Mouse (Mus musculus) midbrain, embryonic 10.5 days (tissue): ENCODE results near the gene Ugt1a6a. TPM values are rescaled to one million over a fixed set of nuclear protein-coding genes. Genes with fewer than 3 reads are reported as not detected.

Experiments
- DNase-seq: peaks from one replicate; pipeline ENCODE4 v3.0.0-alpha.2; 2017; ENCODE audit warnings: low spot score
- H3K27ac ChIP-seq: fragments of 300-500 bp; sonication (generic); replicated peaks from 2 replicates; pipeline ENCODE4 v1.5.1; 2016; ENCODE audit warnings: mild to moderate bottlenecking
- H3K27me3 ChIP-seq: fragments of 300-500 bp; sonication (generic); 2 replicates; pipeline ENCODE4 v1.6.1; 2016; ENCODE audit warnings: low read depth, mild to moderate bottlenecking; ENCODE audit not compliant: poor library complexity, severe bottlenecking
- H3K36me3 ChIP-seq: fragments of 300-500 bp; sonication (generic); 2 replicates; pipeline ENCODE4 v1.6.1; 2016; ENCODE audit warnings: mild to moderate bottlenecking, moderate library complexity
- H3K4me1 ChIP-seq: fragments of 300-500 bp; sonication (generic); 2 replicates; pipeline ENCODE4 v1.6.1; 2016
- H3K4me3 ChIP-seq: fragments of 300-500 bp; sonication (generic); 2 replicates; pipeline ENCODE4 v1.5.1; 2016; ENCODE audit warnings: mild to moderate bottlenecking, moderate library complexity
- H3K9me3 ChIP-seq: fragments of 300-500 bp; sonication (generic); replicated peaks from 2 replicates; pipeline ENCODE4 v1.6.1; 2016; ENCODE audit warnings: mild to moderate bottlenecking
- WGBS: fragments of 180-500 bp; shearing (Covaris S2); methylation state at CpG from one replicate; pipeline ENCODE4 v1.1.7; 2016; 5-methylcytosine and 5-hydroxymethylcytosine counted together
- polyA plus RNA-seq: library from polyadenylated mRNA; unstranded; fragments of >200 nt; fragmentation: Nextera tagmentation; extraction: Ambion mirVana; gene quantifications from 2 replicates; pipeline ENCODE4 v1.2.1, GENCODE M21; 2016

Gene Ugt1a6a
- polyA plus RNA-seq, 1 experiment from 2014 or later, result not detected

DNA sequence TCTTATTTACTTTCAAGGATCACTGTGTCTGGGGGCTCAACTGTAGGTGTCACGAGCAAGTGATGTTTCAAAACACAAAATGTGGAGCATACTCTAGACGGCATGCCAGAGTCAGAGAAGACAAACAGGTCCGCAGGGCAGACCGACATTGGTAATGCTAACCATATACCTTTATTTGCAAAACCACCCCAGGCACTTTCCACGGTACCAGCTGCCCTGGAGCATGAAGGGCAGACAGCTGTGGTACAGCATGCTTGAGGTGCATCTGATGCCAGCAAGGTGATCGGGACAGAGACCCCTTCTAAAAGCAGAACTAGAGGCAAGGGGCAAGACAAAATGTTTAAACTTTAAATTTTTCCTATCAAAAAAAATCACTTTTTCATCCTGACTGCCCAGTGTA is 128.4 kb downstream of the Ugt1a6a start:
- DNase-seq, result no peak
- Histone ChIP-seq H3K4me3 (no peak overlapping the region), H3K27me3 (no peaks in the 10 kb centered on the region), H3K36me3 (peaks cover 88% of the 10 kb centered on the region), H3K9me3 (peaks cover 94% of the 10 kb centered on the region), H3K4me1 (no peaks in the 10 kb centered on the region), H3K27ac (no peak overlapping the region)
- 79% methylated on average over 6 of the region's 6 CpGs for WGBS

DNA sequence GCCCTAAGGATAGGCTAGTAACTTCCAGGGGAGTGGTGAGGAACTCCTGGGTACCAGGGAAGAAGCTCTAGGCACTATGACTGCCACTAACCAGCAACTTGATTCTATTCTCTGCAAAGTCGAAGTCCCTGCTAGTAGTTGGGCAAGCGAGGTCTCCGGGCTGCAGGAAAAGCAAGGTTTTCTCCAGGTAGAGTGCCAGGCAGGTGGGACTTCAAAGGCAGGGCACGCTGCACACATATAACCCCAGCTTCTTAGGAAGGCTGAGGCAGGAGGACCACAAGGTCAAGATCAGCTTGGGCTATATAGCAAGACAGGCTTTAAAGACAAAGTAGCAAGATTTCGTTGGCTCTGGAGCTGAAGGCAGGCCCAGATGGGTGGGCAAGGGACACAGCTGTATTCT is 129.2 kb downstream of the Ugt1a6a start:
- Histone ChIP-seq H3K27me3 (no peaks in the 10 kb centered on the region), H3K9me3 (peaks cover 90% of the 10 kb centered on the region), H3K4me1 (no peaks in the 10 kb centered on the region), H3K36me3 (peaks cover 96% of the 10 kb centered on the region), H3K27ac (no peak overlapping the region), H3K4me3 (no peak overlapping the region)
- WGBS, result 92% methylated on average over 5 of the region's 5 CpGs
- DNase-seq, result no peak

DNA sequence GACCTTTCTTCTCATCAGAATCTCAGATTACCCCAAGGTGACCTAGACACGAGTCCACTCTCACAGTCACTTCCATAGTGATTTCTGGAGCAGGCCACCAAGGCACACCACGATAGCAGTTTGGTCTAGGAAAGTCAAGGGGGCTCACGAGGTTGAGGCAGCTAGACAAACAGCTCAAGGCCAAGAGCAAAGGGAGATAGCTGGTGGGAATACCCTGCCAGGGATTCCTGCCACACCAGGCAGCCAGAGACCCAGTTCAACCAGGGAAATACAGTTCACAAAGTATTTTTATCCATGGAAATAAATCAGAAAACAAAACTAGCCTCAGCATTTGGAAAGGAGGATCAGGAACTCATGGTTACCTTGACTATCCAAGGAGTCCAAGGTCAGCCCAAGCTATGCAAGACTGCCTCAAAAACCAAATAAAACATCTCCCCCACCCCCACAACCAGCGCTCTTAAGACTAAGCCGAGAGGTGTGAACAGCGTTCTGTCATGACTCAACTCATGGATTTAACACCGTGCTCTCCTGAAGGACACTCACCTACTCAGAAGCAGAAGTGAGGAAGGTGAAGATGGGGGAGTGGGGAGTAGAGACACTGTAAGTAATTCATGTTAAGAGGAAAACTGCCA is 129.7 kb downstream of the Ugt1a6a start:
- H3K4me1 ChIP-seq, result no peaks in the 10 kb centered on the region
- DNase-seq, result no peak
- no peak overlapping the region for H3K4me3 ChIP-seq
- H3K27ac ChIP-seq, result no peak overlapping the region
- no peaks in the 10 kb centered on the region for H3K27me3 ChIP-seq
- peaks cover 87% of the 10 kb centered on the region for H3K9me3 ChIP-seq
- 87% methylated on average over 7 of the region's 7 CpGs for WGBS
- H3K36me3 ChIP-seq, result peaks cover 100% of the 10 kb centered on the region

DNA sequence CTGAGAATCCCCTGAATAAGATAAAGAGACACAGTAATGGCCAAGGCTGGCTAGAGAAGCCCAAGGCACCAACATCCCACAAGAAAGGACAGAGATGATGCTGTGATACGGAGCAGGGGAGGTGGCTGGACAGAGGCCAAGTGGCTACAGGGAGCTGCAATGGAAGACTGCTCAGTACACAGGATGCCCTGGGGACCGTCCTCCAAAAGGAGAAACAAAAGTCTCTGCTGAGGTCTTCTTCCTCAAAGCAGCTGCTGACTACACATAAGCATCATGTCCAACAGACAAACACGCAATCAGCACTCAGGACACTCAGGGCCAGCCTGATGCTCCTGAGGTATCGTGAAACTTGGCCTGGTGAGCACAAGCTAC is 130.2 kb downstream of the Ugt1a6a start:
- no peak overlapping the region for H3K27ac ChIP-seq
- no peak overlapping the region for H3K4me3 ChIP-seq
- H3K4me1 ChIP-seq, result no peaks in the 10 kb centered on the region
- peaks cover 82% of the 10 kb centered on the region for H3K9me3 ChIP-seq
- no peak for DNase-seq
- peaks cover 100% of the 10 kb centered on the region for H3K36me3 ChIP-seq
- WGBS, result 79% methylated on average over 4 of the region's 4 CpGs
- no peaks in the 10 kb centered on the region for H3K27me3 ChIP-seq

DNA sequence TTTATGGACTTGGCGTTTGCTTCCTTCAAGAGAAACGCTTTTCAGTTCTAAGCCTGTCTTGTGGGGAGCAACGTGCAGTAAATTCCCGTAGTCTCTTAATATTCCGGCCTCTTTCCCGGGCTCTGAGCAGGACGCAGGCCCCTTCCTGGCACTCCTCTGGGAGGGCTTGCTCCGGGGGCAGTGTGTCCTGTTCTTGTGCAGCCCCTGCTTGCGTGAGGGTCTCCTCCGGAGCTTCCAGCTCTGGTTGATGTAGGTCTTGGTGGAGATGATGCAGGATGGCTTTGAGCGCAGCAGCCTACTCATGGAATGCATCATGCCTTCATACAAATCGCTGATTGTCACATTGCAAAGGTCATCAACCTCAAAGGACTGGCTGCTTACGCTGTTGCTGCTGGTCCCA is 131.5 kb downstream of the Ugt1a6a start:
- no peak for DNase-seq
- no peak overlapping the region for H3K27ac ChIP-seq
- H3K9me3 ChIP-seq, result peaks cover 69% of the 10 kb centered on the region
- 90% methylated on average over 13 of the region's 13 CpGs for WGBS
- no peaks in the 10 kb centered on the region for H3K4me1 ChIP-seq
- peaks cover 96% of the 10 kb centered on the region for H3K36me3 ChIP-seq
- H3K27me3 ChIP-seq, result no peaks in the 10 kb centered on the region
- no peak overlapping the region for H3K4me3 ChIP-seq

DNA sequence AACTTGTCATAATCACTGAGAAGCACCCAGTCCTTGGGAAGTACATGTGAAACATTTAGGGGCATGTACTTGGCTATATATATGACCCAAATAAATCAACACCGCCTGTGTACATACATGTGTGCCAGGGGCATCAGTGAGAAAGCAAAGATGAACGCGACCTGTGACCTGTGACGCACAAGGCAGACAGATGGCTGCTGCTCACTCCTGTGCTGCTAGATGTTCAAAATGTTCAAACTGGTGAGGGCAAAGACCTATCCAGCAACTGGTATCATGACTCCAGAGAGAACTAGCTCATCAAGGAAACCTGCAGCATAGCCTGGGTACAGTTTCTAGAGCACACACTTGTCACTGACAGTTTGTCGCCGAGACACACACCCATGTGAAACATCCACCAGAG is 132.9 kb downstream of the Ugt1a6a start:
- no peaks in the 10 kb centered on the region for H3K4me1 ChIP-seq
- no peaks in the 10 kb centered on the region for H3K27me3 ChIP-seq
- H3K9me3 ChIP-seq, result peaks cover 61% of the 10 kb centered on the region
- no peak overlapping the region for H3K4me3 ChIP-seq
- no peak for DNase-seq
- peaks cover 96% of the 10 kb centered on the region for H3K36me3 ChIP-seq
- WGBS, result 95% methylated on average over 6 of the region's 6 CpGs
- H3K27ac ChIP-seq, result no peak overlapping the region

DNA sequence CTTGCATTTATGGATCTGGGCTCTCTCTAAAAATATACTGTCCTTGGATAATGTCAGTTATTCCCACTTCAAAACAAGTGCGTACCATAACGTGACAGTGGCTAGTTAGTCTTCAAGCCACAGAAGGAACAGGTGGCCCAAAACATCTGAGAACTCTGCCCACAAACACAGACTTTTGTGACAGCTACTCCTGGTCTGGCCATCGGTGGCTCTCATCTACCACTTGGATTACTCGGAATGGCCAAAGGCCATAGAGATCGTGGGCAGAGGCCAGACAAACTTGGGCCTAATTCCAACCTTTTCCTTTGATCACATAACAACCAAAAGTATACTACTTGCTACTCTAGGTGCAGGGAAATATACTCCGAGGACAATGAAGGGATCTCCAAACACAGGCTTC is 133.5 kb downstream of the Ugt1a6a start:
- H3K9me3 ChIP-seq, result peaks cover 58% of the 10 kb centered on the region
- 88% methylated on average over 6 of the region's 6 CpGs for WGBS

More for the DNA sequence above, 133.5 kb downstream of the Ugt1a6a start:
- H3K27me3 ChIP-seq, result no peaks in the 10 kb centered on the region
- H3K4me3 ChIP-seq, result no peak overlapping the region
- H3K4me1 ChIP-seq, result no peaks in the 10 kb centered on the region
- H3K27ac ChIP-seq, result no peak overlapping the region
- H3K36me3 ChIP-seq, result peaks cover 96% of the 10 kb centered on the region
- no peak for DNase-seq

Other genes starting within 250 kb of the Ugt1a6a start
- 30.9 and 35.0 TPM in 2 replicates for gene Usp40, start 126.3 kb upstream of the Ugt1a6a start, polyA plus RNA-seq
- gene Ugt1a10, start 79.4 kb upstream of the Ugt1a6a start, polyA plus RNA-seq, result not detected in 2 replicates
- gene Ugt1a9, start 64.0 kb upstream of the Ugt1a6a start, polyA plus RNA-seq, result not detected in 2 replicates
- gene Ugt1a8, start 47.0 kb upstream of the Ugt1a6a start, polyA plus RNA-seq, result not detected in 2 replicates
- 0.56 and 1.1 TPM in 2 replicates for gene Ugt1a7c, start 39.7 kb upstream of the Ugt1a6a start, polyA plus RNA-seq
- not detected in 2 replicates for gene Ugt1a6b, start 31.6 kb upstream of the Ugt1a6a start, polyA plus RNA-seq
- not detected in 2 replicates for gene Ugt1a5, start 31.2 kb downstream of the Ugt1a6a start, polyA plus RNA-seq
- not detected in 2 replicates for gene Ugt1a2, start 65.8 kb downstream of the Ugt1a6a start, polyA plus RNA-seq
- 10.7 and 11.1 TPM in 2 replicates for gene Dnajb3, start 71.0 kb downstream of the Ugt1a6a start, polyA plus RNA-seq
- gene Ugt1a1, start 77.2 kb downstream of the Ugt1a6a start, polyA plus RNA-seq, result not detected in 2 replicates
- 0.91 and 1.3 TPM in 2 replicates for gene Mroh2a, start 92.2 kb downstream of the Ugt1a6a start, polyA plus RNA-seq
- gene Hjurp, start 142.8 kb downstream of the Ugt1a6a start, polyA plus RNA-seq, result 213 and 222 TPM in 2 replicates
- gene Trpm8, start 142.9 kb downstream of the Ugt1a6a start, polyA plus RNA-seq, result not detected in 2 replicates